Mouse (Mus musculus): ENCODE results near the gene Xpa. TPM values are rescaled to one million over a fixed set of nuclear protein-coding genes. Genes with fewer than 3 reads are reported as not detected.
"Not testable (repeated sequence)": the region's sequence is repeated elsewhere in the genome, so short reads cannot be mapped to it uniquely, and the experiment has no call there.

Xpa gene
- polyA plus RNA-seq (2016; fragmentation: Nextera tagmentation; extraction: Ambion mirVana), result 15.4 and 15.9 TPM in 2 replicates

DNA sequence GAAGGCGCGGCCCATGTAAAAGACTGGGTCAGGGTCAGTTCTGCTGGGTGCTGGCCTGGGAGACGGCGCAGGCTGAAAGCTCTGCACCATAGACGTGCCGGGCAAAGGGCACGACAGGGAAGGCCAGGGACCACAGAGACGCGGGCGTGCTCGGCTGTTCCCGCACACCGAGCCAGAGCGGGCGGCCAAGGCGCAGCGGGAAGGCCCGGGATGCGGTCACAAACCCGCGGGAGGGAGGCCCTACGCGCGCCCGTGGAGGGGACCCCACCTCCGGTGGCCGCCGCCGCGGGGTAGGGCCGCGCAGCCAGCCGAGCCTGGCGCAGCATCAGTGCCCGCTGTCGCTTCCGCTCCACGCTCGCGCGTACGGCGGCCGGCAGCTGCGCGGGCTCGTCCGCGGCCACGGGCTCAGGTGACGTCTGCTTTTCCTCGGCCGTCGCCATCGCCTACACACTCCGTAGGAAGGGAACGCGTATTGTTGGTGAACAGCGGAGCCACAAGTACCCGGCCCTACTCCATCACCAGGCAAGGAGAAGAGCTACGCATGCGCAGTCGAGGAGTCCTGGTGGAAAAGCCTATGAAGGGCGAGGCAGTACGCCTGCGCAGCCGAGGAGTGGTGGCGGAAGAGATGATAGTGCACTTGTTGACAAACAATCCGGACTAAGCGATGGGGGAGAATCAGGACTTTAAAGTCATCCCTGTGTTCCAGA lies at the start of gene Xpa:
Gene Xpa, minus strand, starts transcription at position 531 of the 707 bp plus-strand sequence.
- under 1% methylated on average over 69 of the region's 70 CpGs for WGBS
- Histone ChIP-seq H3K9me3 (replicated peaks) (no peaks in the 10 kb centered on the region), H3K27ac (ENCODE audit: poor library complexity, severe bottlenecking) (peak within 1 kb of the TSS; percentile 88), H3K4me3 (peak within 1 kb of the TSS; percentile 98), H3K36me3 (peaks cover 5% of the 10 kb centered on the region), H3K27me3 (replicated peaks) (peaks cover 19% of the 10 kb centered on the region), H3K4me2 (peak within 1 kb of the TSS; percentile 87), H3K9ac (peak within 1 kb of the TSS; percentile 98), H3K4me1 (replicated peaks) (peaks cover 7% of the 10 kb centered on the region)
- ATAC-seq (ENCODE audit: insufficient number of reproducible peaks, low FRiP score), result peak; percentile 95

DNA sequence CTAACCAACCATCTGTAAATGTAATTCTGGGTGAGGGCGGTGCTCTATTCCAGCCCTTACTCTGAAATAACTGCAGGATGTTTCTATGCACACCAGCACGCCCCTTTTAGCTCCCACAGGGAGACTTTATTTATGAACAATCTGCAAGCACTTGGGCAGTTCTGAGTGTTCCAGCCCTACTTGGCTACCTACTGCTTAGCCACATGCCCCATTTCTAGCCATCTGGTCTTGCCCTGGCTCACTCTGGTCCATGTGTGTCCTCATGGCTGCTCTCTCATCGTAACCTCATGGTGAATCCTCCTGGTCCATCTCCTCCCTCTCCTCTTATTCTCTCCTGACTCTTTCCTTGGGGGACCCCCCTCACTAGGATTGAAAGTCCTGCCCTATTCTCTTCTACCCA lies 39.8 kb upstream of the Xpa start:
- H3K27me3 ChIP-seq (replicated peaks), result peaks cover 15% of the 10 kb centered on the region
- WGBS, result 85% methylated on average over 3 of the region's 3 CpGs
- no peak overlapping the region for H3K4me2 ChIP-seq

DNA sequence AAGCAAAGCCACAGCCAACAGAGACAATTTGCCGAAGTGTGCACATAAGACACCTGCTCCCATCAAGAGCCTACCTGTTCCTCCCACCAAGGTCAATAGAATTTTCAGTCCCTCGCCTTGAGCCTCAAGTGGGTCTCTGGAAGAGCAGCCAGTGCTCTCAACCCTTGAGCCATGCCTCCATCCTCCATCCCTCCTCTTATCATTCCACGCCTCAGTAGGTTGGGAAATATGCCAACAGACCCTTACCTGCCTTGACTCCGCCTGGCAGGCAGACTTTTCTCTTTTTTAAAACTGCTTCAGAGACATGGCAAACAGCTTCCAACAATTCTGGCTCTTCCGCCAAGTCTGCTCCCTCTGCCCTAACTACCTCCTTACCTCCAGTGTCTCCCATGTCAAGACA lies 38.6 kb upstream of the Xpa start:
- Histone ChIP-seq H3K9me3 (replicated peaks) (no peaks in the 10 kb centered on the region; the same call in 1 of the 2 replicates), H3K36me3 (no peaks in the 10 kb centered on the region), H3K9ac (no peak overlapping the region), H3K27me3 (replicated peaks) (peaks cover 15% of the 10 kb centered on the region), H3K4me1 (replicated peaks) (no peaks in the 10 kb centered on the region), H3K4me3 (no peak overlapping the region), H3K27ac (ENCODE audit: poor library complexity, severe bottlenecking) (no peak overlapping the region), H3K4me2 (no peak overlapping the region)
- no peak for ATAC-seq (ENCODE audit: insufficient number of reproducible peaks, low FRiP score)
- WGBS, result 85% methylated on average over 5 of the region's 5 CpGs

More for the DNA sequence above, 39.8 kb upstream of the Xpa start:
- Histone ChIP-seq H3K27ac (ENCODE audit: poor library complexity, severe bottlenecking) (no peak overlapping the region), H3K36me3 (no peaks in the 10 kb centered on the region), H3K4me3 (no peak overlapping the region), H3K9me3 (replicated peaks) (no peaks in the 10 kb centered on the region; the same call in 1 of the 2 replicates), H3K9ac (no peak overlapping the region), H3K4me1 (replicated peaks) (no peaks in the 10 kb centered on the region)
- ATAC-seq (ENCODE audit: insufficient number of reproducible peaks, low FRiP score), result no peak

GRCm38 (mm10) chr4:46226972-46227535 lies 30.9 kb upstream of the Xpa start:
- Histone ChIP-seq H3K4me3 (no peak overlapping the region), H3K9ac (no peak overlapping the region), H3K9me3 (replicated peaks) (no peaks in the 10 kb centered on the region), H3K36me3 (no peaks in the 10 kb centered on the region), H3K4me1 (replicated peaks) (peaks cover 8% of the 10 kb centered on the region; the same call in 1 of the 2 replicates), H3K27ac (ENCODE audit: poor library complexity, severe bottlenecking) (no peak overlapping the region), H3K27me3 (replicated peaks) (peaks cover 1% of the 10 kb centered on the region; the same call in 1 of the 2 replicates), H3K4me2 (peak overlapping the region; percentile 44)
- no peak for ATAC-seq (ENCODE audit: insufficient number of reproducible peaks, low FRiP score)
- 57% methylated on average over 19 of the region's 19 CpGs for WGBS

GRCm38 (mm10) chr4:46221090-46221489 lies 25.0 kb upstream of the Xpa start:
- Histone ChIP-seq H3K4me1 (replicated peaks) (no peaks in the 10 kb centered on the region), H3K9me3 (replicated peaks) (no peaks in the 10 kb centered on the region), H3K9ac (no peak overlapping the region), H3K27ac (ENCODE audit: poor library complexity, severe bottlenecking) (no peak overlapping the region), H3K36me3 (no peaks in the 10 kb centered on the region), H3K4me2 (no peak overlapping the region), H3K4me3 (no peak overlapping the region), H3K27me3 (replicated peaks) (0 out of 2 replicates have a peak, but pooled peaks cover 4% of the 10 kb centered on the region)
- 75% methylated on average over 3 of the region's 3 CpGs for WGBS
- ATAC-seq (ENCODE audit: insufficient number of reproducible peaks, low FRiP score), result no peak

DNA sequence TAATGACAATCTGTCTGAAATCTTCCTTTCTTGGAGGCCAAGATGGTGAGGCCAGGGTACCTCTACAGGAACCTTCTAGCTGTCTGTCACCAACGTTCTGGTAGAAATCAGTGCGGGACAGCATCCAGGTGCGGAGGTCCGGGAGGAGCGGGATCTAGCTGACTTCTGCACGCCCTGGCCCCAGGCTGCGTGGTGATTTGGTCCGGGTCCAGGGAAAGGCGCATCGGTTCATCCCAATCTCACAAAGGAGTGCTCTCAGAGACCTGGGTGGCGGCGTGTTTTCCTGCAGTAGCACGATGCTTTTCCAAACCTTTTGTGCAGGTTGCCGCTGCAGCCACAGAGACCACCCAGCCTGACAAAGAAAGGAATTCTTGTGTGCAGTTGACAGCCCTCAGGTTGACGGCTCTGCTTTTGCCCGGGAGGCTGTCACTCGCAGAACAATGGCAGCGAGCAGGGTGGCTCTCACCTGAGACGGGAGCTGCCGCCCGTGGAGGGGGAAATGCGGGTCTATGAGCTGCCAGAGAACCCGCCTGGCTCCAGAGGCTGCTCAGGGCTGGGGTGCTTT lies 6.5 kb upstream of the Xpa start:
- WGBS, result 9% methylated on average over 23 of the region's 23 CpGs
- H3K4me3 ChIP-seq, result peak overlapping the region; percentile 28
- peaks cover 4% of the 10 kb centered on the region for H3K9me3 ChIP-seq (replicated peaks)
- H3K27ac ChIP-seq (ENCODE audit: poor library complexity, severe bottlenecking), result no peak overlapping the region
- peaks cover 48% of the 10 kb centered on the region for H3K27me3 ChIP-seq (replicated peaks)
- no peaks in the 10 kb centered on the region for H3K36me3 ChIP-seq
- peak overlapping the region; percentile 69 for H3K4me2 ChIP-seq
- peaks cover 8% of the 10 kb centered on the region; the same call in 1 of the 2 replicates for H3K4me1 ChIP-seq (replicated peaks)
- ATAC-seq (ENCODE audit: insufficient number of reproducible peaks, low FRiP score), result no peak
- peak overlapping the region; percentile 33 for H3K9ac ChIP-seq

DNA sequence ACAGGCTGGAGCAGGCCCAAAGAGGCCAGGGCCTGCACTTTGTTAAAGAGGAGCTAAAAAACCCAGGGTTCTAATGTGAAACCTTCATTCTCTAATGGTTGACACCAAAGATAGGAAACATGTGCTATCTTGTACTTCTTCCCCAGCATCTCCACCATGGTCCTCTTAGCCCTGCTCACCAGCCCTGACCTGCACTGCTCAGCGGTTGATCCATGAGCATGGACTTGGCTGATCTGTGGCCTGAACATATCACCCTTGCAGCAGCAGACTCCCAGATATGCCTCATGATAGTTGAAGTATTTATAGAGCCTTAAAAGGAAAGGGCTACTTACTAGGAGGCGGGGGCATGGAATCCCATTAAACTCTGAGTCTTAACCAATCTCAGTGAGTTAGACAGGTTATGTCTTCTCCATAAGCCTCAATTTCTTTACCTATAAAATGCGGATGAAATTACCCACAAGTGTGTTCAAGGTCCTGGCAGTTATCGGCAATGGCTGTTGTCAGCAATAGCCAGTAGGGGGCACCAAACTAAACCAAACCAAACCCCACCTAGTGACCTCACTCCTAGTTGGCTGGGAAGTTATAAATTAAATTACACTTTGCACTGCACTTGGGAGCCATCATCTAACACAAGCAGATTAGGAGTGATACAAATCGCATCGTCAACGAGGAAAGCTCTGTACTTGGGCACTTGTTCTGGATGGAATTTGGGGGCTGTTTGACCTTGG lies 5.9 kb upstream of the Xpa start:
- Histone ChIP-seq H3K4me1 (replicated peaks) (peaks cover 8% of the 10 kb centered on the region; the same call in 1 of the 2 replicates), H3K27me3 (replicated peaks) (peaks cover 48% of the 10 kb centered on the region), H3K4me2 (peak overlapping the region; percentile 69), H3K27ac (ENCODE audit: poor library complexity, severe bottlenecking) (no peak overlapping the region), H3K9me3 (replicated peaks) (peaks cover 1% of the 10 kb centered on the region), H3K36me3 (no peaks in the 10 kb centered on the region), H3K9ac (peak overlapping the region; percentile 33), H3K4me3 (peak overlapping the region; percentile 28; the same call in 1 of the 2 replicates)
- WGBS, result 4% methylated on average over 7 of the region's 7 CpGs
- ATAC-seq (ENCODE audit: insufficient number of reproducible peaks, low FRiP score), result no peak

DNA sequence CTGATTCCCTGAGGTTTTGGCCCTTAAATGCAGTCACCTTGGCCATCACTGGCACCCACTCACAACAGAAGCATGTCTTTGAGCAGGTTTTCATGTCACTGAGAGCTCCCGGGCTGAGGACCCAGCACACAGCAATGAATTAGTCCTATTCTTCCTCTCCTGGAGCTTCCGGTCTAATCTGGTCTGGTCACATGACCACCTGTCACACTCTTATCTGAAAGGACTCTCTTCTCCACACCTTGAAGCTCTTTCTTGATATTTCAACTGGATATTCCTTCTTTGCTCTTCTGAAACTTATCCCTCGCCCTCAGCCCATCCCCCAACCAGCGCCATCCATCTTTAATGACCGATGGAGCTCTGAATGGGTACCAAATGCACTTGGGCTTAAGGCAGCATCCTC lies 2.0 kb upstream of the Xpa start:
- WGBS, result 64% methylated on average over 5 of the region's 5 CpGs
- ATAC-seq (ENCODE audit: insufficient number of reproducible peaks, low FRiP score), result no peak
- H3K27me3 ChIP-seq (replicated peaks), result peaks cover 36% of the 10 kb centered on the region

GRCm38 (mm10) chr4:46196513-46196912 lies 402 bp upstream of the Xpa start:
- no peak for ATAC-seq (ENCODE audit: insufficient number of reproducible peaks, low FRiP score)
- no peaks in the 10 kb centered on the region for H3K36me3 ChIP-seq
- peak overlapping the region; percentile 98 for H3K9ac ChIP-seq
- peaks cover 7% of the 10 kb centered on the region for H3K4me1 ChIP-seq (replicated peaks)
- H3K27ac ChIP-seq (ENCODE audit: poor library complexity, severe bottlenecking), result 0 out of 2 replicates have a peak overlapping the region, but pooled peaks have one; percentile 18
- H3K4me3 ChIP-seq, result peak overlapping the region; percentile 98
- 48% methylated on average over 6 of the region's 6 CpGs for WGBS
- H3K9me3 ChIP-seq (replicated peaks), result no peaks in the 10 kb centered on the region
- H3K27me3 ChIP-seq (replicated peaks), result peaks cover 25% of the 10 kb centered on the region
- H3K4me2 ChIP-seq, result peak overlapping the region; percentile 87

More for the DNA sequence above, 2.0 kb upstream of the Xpa start:
- Histone ChIP-seq H3K9ac (no peak overlapping the region; the same call in 1 of the 2 replicates), H3K4me2 (no peak overlapping the region), H3K27ac (ENCODE audit: poor library complexity, severe bottlenecking) (no peak overlapping the region), H3K36me3 (no peaks in the 10 kb centered on the region), H3K4me1 (replicated peaks) (peaks cover 14% of the 10 kb centered on the region), H3K4me3 (no peak overlapping the region), H3K9me3 (replicated peaks) (no peaks in the 10 kb centered on the region)

DNA sequence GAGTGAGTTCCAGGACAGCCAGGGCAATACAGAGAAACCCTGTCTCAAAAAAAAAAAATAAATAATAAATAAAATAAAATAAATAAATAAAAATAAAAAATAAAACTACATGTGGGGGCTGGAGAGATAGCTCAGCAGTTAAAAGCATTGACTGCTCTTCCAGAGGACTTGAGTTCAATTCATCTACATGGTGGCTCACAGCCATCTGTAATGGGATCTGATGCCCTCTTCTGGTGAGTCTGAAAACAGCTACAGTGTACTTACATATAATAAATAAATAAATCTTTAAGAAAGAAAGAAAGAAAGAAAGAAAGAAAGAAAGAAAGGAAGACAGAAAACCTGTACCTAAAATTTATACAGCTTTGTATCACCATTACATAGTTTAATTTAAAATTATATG lies 4.1 kb downstream of the Xpa start:
- H3K27me3 ChIP-seq (replicated peaks); H3K27ac ChIP-seq (ENCODE audit: poor library complexity, severe bottlenecking); ATAC-seq (ENCODE audit: insufficient number of reproducible peaks, low FRiP score); H3K9ac ChIP-seq; H3K4me3 ChIP-seq; H3K9me3 ChIP-seq (replicated peaks); H3K4me2 ChIP-seq; H3K4me1 ChIP-seq (replicated peaks): not testable (repeated sequence)
- H3K36me3 ChIP-seq, result peaks cover 40% of the 10 kb centered on the region

DNA sequence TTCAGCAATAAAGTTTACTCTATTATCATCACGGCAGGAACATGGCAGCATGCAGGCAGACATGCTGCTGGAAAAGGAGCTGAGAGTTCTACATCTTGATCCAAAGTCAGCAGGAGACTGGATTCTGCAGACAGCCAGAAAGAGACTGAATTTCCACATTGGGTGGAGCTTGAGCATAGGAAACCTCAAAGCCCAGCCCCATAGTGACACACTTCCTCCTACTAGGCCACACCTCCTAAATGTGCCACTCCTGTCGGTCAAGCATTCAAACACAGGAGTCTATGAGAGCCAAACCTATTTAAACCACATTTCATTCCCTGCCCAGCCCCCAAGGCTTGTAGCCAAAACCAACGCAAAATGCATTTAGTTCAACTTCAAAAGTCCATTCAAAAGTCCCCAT lies 9.6 kb downstream of the Xpa start:
- no peaks in the 10 kb centered on the region for H3K9me3 ChIP-seq (replicated peaks)
- H3K4me1 ChIP-seq (replicated peaks), result no peaks in the 10 kb centered on the region
- WGBS, result 77% methylated on average over 3 of the region's 3 CpGs
- no peak overlapping the region for H3K27ac ChIP-seq (ENCODE audit: poor library complexity, severe bottlenecking)
- peaks cover 83% of the 10 kb centered on the region for H3K36me3 ChIP-seq
- ATAC-seq (ENCODE audit: insufficient number of reproducible peaks, low FRiP score), result no peak
- H3K4me2 ChIP-seq, result no peak overlapping the region
- no peak overlapping the region for H3K4me3 ChIP-seq
- H3K9ac ChIP-seq, result no peak overlapping the region
- no peaks in the 10 kb centered on the region for H3K27me3 ChIP-seq (replicated peaks)

All from heart, embryonic 12.5 days (tissue).